Mouse (Mus musculus) heart, adult 9 months (tissue): Measurements from ENCODE around the gene Negr1.

Experiments used
- DNase-seq, 2 experiments: peaks; one replicate each; pipeline ENCODE4 v3.0.0; 2022; ENCODE audit warnings: low spot score in 2 of 2

Negr1 gene

GRCm38 (mm10) chr3:157215937-157216719, 654.5 kb downstream of the Negr1 start:
- DNase-seq, result no peak

- no peak for DNase-seq
Observed at GRCm38 (mm10) chr3:157217794-157218193, 656.2 kb downstream of the Negr1 start.

DNA sequence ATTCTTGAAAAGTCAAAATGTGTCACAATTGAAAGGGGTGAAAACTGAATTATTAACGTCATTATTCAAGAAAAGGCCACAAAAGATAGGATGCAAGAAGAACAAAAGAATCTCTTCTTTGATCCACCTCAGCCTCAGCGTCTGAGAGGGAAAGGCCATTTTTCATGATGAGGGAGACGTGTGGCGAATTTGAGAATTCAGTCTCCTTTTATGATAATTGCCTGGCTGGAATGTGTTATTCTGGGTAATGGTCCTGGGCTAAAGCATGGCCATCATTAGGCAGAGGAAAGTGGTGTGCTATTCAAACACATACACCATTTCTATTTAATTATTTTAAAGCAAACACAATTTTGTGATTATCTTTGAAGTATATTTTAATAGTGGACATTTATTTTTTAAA, 663.3 kb downstream of the Negr1 start:
- DNase-seq, result no peak

GRCm38 (mm10) chr3:157232723-157233122, 671.1 kb downstream of the Negr1 start:
- peak in 1 of 2 experiments; percentile 6 for DNase-seq

- DNase-seq, result no peak
Observed at GRCm38 (mm10) chr3:157240240-157240639, 678.6 kb downstream of the Negr1 start.

DNA sequence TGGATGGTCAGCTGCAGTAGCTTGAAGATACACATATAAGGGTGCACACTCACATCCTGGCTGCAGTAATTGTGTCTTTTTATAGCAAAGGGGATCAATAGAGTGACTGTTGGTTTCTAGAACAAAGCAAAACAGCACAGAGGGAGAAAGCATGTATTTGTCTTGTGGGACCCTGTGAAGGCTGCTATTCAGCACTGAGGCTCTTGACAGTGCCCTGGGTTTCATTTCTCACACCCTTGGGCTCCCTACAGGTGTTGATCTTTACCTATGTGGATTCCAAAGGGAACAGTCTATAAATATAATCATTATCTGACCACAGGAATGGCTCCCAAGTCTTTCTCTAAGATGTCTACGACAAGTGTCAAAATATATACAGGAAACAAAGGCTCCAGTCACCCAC, 693.9 kb downstream of the Negr1 start:
- no peak for DNase-seq

DNA sequence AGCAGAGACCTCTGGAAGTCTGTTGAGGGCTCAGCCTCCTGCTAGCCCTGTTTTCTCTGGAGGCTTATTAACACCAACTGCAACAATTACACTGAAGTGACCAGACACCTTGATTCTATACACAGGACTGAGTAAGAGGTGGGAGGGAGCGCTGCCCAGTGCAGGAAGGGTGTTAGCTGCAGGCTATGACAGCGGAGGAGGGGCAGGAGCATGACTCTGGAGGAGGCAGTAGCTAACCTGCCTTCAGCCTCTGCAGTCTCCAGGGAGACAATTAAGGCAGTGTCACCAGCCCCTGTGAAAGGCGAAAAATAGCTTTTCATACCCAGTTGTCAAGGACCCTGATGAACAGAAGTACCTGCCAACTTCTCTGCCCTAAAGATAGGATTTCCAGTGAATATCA, 694.3 kb downstream of the Negr1 start:
- DNase-seq, result no peak

GRCm38 (mm10) chr3:157268742-157269141, 707.1 kb downstream of the Negr1 start:
- no peak for DNase-seq

- no peak for DNase-seq
Observed at GRCm38 (mm10) chr3:157272379-157272778, 710.8 kb downstream of the Negr1 start.

- no peak for DNase-seq
Observed at GRCm38 (mm10) chr3:157274143-157274542, 712.5 kb downstream of the Negr1 start.

- no peak for DNase-seq
Observed at GRCm38 (mm10) chr3:157279717-157280116, 718.1 kb downstream of the Negr1 start.

- DNase-seq, result no peak
Observed at GRCm38 (mm10) chr3:157281259-157281658, 719.7 kb downstream of the Negr1 start.

DNA sequence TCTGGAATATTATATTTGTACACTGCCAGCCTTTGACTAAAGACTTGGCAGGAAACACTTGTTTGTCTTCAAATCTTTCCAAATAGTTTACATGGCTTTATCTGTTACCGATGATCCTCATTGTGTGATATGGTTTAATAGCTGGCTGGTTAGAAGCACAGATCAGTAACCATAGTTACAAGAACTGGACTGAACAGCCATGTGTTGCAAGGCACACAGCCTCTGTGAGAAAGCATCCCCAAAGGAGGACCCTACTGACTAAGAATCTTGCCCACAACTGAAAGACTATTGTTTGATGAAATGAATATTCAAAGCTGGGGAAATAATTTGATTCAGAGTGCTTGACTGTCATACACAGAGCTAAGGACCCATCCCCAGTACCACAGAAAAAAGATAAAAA, 729.7 kb downstream of the Negr1 start:
- DNase-seq, result no peak

DNA sequence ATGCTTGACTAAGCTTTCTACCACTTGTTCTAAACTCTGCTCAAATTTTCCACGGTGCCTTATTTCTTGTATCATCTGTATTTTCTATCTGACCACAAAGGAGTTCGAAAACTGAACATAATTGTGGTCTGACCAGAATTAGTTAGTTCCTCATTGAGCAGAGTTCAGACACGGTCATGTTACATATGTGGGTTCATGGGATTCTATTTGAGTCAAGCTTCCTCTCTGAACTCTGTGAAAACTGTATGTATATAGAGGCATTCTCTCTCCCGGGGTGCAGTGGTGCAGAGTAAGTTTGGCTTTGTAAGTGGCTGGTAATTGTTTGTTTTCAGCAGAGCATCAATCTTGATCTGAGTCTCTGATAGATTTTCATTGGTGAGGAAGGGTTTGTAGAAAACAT, 735.6 kb downstream of the Negr1 start:
- no peak for DNase-seq

DNA sequence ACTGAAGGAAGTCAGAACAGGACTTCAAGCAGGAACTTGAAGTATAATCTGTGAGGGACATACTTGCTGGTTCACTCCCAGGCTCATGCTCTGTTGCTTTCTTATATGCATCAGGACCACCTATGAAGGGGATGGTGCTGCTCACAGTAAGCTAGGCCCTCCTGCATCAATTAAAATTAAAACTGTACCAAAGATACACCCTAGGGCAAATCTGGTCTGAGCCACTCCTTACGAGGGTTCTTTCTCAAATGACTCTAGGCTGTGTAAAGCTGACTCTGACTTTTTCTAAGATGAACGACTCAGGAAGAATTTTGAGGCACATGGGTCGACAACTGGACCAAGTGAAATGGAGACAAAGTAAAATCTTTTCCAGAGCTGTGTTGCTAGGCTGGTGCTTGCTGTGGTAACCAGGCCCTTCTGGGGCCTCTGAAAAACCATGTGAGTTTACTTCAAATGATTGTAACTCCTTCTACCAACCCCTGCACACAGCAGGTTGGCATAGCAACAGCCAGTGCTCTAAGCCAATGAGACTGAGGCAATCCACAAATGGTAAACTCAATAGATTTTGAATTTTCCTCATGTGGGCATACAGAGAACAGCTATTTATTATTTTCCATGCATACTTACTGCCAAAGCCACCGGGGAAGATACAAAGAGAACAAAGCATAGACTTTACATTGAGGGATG, 742.0 kb downstream of the Negr1 start:
- no peak for DNase-seq

DNA sequence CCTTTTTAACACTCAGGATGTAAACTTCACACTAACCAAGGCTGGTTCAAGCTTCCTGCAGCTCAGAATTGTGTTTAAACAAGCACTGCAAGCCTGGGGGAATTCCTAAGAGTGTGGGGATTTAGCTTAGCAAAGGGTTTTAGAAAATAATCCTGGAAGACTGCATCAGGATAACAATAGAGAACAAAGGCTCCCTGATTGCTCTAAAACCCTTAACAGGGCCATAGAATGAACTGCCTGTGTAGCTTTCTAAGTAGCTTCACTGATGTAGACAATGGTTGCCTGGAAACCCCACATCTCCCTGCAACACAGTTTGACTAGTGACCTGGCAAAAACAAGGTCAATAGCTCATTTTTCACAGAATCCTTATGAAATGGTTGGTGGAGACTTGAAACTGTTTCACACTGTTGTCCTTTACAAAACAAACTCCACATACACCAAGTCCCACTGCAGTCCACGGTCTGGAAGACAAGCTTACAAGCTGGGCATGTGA, 759.5 kb downstream of the Negr1 start:
- no peak for DNase-seq

GRCm38 (mm10) chr3:157321834-157322233, 760.2 kb downstream of the Negr1 start:
- DNase-seq, result no peak

DNA sequence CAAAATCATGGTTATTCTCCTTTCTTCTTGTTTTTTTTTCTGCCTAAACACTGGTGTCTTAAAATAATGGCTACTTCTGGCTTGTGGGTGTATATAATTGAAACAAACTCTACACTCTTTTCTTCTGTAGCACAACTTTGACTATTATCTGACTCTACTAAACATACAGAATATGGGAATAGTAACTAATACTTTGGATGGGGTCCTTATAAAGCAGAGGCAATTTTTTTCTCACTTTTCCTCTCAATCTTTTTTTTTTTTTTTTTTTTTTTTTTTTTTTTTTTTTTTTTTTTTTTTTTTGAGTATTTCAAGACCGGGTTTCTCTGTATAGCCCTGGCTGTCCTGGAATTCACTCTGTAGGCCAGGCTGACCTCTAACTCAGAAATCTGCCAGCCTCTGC, 772.6 kb downstream of the Negr1 start:
- no peak for DNase-seq

GRCm38 (mm10) chr3:157349480-157349879, 787.9 kb downstream of the Negr1 start:
- DNase-seq, result no peak

DNA sequence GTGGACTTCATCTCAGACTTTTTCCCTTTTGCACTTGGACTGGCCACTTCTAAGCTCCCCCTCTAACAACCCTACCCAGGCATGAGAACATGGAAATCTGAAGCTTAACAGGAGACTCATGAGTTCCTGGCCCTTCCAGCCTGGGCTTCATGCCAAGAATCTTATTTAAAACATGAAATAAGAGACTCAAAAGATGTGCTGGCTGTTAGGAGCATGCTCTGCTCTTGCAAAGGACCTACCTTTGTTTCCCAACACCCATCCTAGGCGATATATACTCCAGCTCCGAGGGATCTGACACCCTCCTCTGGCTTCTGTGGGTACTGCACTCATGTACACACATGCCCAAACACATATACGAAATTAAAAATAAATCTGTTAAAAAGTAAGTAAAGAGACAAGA, 797.3 kb downstream of the Negr1 start:
- DNase-seq, result no peak

DNA sequence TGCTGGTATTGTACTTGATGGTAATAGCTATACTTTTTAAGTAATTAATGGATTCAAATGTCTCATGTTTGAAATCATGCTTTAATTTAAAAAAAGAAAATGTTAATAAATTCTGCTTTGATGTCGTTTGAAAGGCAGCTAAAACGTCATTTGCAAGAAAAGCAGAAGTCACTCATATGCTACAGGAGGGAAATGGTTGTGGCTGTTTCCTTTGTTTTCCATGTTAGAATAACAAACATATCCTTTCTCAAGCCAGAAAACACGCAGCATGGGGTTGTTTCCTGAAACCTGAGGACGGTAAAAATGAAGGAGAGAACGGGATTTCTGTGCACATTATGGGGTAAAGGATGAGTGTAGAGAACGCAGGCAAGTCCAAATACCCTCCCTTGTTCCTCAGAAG, 798.2 kb downstream of the Negr1 start:
- no peak for DNase-seq
